Mouse (Mus musculus): ENCODE measurements around the gene Vmn1r228. TPM values are rescaled to one million over a fixed set of nuclear protein-coding genes. Genes with fewer than 3 reads are reported as not detected.

Vmn1r228 gene
- not detected in 2 replicates for total RNA-seq (2014; rRNA removed)
- polyA plus RNA-seq (2015; fragmentation: Nextera tagmentation; extraction: Ambion mirVana), result not detected in 2 replicates

DNA sequence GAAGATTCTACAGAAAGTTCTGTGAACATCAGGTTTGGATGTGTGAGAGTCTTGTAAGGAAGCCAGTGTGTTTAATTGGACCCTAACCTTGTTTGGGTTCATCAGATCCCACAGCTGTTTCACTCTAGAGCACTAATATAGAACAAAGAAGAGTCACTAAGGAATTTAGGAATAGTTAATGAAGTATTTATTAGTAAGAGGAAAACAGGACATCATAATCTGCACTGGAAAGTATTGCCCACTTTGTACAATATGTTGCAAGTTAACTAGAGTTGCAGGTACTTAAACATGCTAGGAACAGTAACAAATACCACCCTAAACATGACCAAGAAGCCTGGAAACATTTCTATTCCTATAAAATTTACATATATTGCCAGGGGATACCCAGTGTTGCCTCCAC is at the start of gene Vmn1r228:
TSS of gene Vmn1r228 (minus strand) at position 101 of the 400 bp plus-strand sequence.
- H3K4me2 ChIP-seq (ENCODE audit: low read depth, low read length), result no peak within 1 kb of the TSS
- H3K9ac ChIP-seq (replicated peaks; ENCODE audit: low read length), result no peak within 1 kb of the TSS
- ATAC-seq (no peak), DNase-seq (ENCODE audit: low spot score) (no peak)
- no peaks in the 10 kb centered on the region for H3K27me3 ChIP-seq (ENCODE audit: insufficient read depth, low read length)
- no peak within 1 kb of the TSS for H3K27ac ChIP-seq
- no peaks in the 10 kb centered on the region for H3K4me1 ChIP-seq (ENCODE audit: insufficient read depth, low read length)
- no peaks in the 10 kb centered on the region for H3K36me3 ChIP-seq (ENCODE audit: insufficient read depth, low read length)
- peaks cover 10% of the 10 kb centered on the region for H3K9me3 ChIP-seq (ENCODE audit: low read length)
- H3K4me3 ChIP-seq (ENCODE audit: low read length), result no peak within 1 kb of the TSS
- no peak for TF ChIP-seq CTCF (IDR thresholded peaks at IDR 0.05; ENCODE audit: low read depth)

DNA sequence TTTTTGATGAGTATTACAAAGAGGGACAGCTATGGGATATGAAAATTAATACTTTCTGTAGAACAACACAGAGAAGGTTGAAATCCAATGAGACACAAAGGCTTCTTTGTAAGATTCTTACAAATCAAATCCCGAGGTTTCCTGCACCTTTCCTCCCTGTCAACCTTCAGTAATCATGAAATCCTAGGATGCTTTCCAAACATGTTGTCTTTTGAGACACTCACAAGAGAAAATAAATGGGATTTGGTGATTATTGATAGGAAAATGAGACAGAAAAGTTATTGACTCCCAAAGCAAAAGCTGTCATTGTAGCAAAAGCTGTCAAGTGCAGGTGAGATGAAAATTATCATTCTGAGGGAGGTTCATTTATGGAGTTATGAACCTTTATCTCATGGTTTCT is 25.3 kb upstream of the Vmn1r228 start, which contains the start of gene Vmn1r229:
TSS of gene Vmn1r229 (plus strand) at position 301 of the 400 bp plus-strand sequence.
- H3K9ac ChIP-seq (replicated peaks; ENCODE audit: low read length), result no peak within 1 kb of the TSS
- no peak within 1 kb of the TSS for H3K4me2 ChIP-seq (ENCODE audit: low read depth, low read length)
- H3K9me3 ChIP-seq (ENCODE audit: low read length), result 0 out of 2 replicates have a peak, but pooled peaks cover 2% of the 10 kb centered on the region
- no peak within 1 kb of the TSS for H3K4me3 ChIP-seq (ENCODE audit: low read length)
- TF ChIP-seq CTCF (IDR thresholded peaks at IDR 0.05; ENCODE audit: low read depth), result no peak
- WGBS, result 46% methylated on average over 1 of the region's 1 CpGs
- no peaks in the 10 kb centered on the region for H3K36me3 ChIP-seq (ENCODE audit: insufficient read depth, low read length)
- H3K4me1 ChIP-seq (ENCODE audit: insufficient read depth, low read length), result no peaks in the 10 kb centered on the region
- no peaks in the 10 kb centered on the region for H3K27me3 ChIP-seq (ENCODE audit: insufficient read depth, low read length)
- DNase-seq (ENCODE audit: low spot score) (no peak), ATAC-seq (no peak)
- H3K27ac ChIP-seq, result no peak within 1 kb of the TSS

DNA sequence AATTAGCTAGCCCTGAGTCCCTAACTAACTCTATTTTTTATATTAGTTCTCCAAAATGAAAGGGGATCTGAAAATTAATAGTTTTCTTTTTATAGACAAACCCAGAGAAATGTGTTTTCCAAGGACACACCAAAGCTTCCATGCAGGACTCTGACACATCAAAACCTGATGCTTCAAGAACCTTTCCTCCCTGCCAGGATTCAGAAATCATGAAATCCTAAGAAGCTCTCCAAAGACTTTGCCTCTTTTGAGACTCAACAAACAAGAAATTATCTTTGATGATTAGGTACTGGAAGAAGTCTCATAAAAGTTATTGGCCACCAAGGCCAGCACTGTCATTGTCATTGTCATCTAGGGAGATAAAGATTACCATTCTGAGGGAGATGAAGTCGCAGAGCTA is 56.4 kb downstream of the Vmn1r228 start, which contains the start of gene Vmn1r227:
TSS of gene Vmn1r227 (plus strand) at position 301 of the 400 bp plus-strand sequence.
- no peak within 1 kb of the TSS for H3K9ac ChIP-seq (replicated peaks; ENCODE audit: low read length)
- no peak for TF ChIP-seq CTCF (IDR thresholded peaks at IDR 0.05; ENCODE audit: low read depth)
- DNase-seq (ENCODE audit: low spot score) (no peak), ATAC-seq (no peak)
- peaks cover 8% of the 10 kb centered on the region; the same call in 1 of the 2 replicates for H3K9me3 ChIP-seq (ENCODE audit: low read length)
- H3K4me1 ChIP-seq (ENCODE audit: insufficient read depth, low read length), result no peaks in the 10 kb centered on the region
- no peak within 1 kb of the TSS for H3K4me2 ChIP-seq (ENCODE audit: low read depth, low read length)
- H3K36me3 ChIP-seq (ENCODE audit: insufficient read depth, low read length), result no peaks in the 10 kb centered on the region
- H3K27ac ChIP-seq, result no peak within 1 kb of the TSS
- WGBS, result 33% methylated on average over 1 of the region's 1 CpGs
- no peaks in the 10 kb centered on the region for H3K27me3 ChIP-seq (ENCODE audit: insufficient read depth, low read length)
- H3K4me3 ChIP-seq (ENCODE audit: low read length), result no peak within 1 kb of the TSS

Other genes with a start within 250 kb of the Vmn1r228 start
- not detected in 2 replicates for gene Vmn2r109, start 221.4 kb downstream of the Vmn1r228 start, total RNA-seq (2014; rRNA removed)
- gene Vmn2r109, start 221.4 kb downstream of the Vmn1r228 start, polyA plus RNA-seq (2015; fragmentation: Nextera tagmentation; extraction: Ambion mirVana), result not detected in 2 replicates
- not detected in 2 replicates for gene Vmn2r110, start 189.7 kb downstream of the Vmn1r228 start, total RNA-seq (2014; rRNA removed)
- gene Vmn2r110, start 189.7 kb downstream of the Vmn1r228 start, polyA plus RNA-seq (2015; fragmentation: Nextera tagmentation; extraction: Ambion mirVana), result 0.01 TPM in 1 of 2 replicates, not detected in the other
- gene Fpr-rs3, start 161.3 kb downstream of the Vmn1r228 start, total RNA-seq (2014; rRNA removed), result not detected in 2 replicates
- gene Fpr-rs3, start 161.3 kb downstream of the Vmn1r228 start, polyA plus RNA-seq (2015; fragmentation: Nextera tagmentation; extraction: Ambion mirVana), result not detected in 2 replicates
- not detected in 2 replicates for gene Vmn1r226, start 103.3 kb downstream of the Vmn1r228 start, total RNA-seq (2014; rRNA removed)
- gene Vmn1r226, start 103.3 kb downstream of the Vmn1r228 start, polyA plus RNA-seq (2015; fragmentation: Nextera tagmentation; extraction: Ambion mirVana), result not detected in 2 replicates
- gene Vmn1r227, start 56.3 kb downstream of the Vmn1r228 start, total RNA-seq (2014; rRNA removed), result not detected in 2 replicates
- not detected in 2 replicates for gene Vmn1r227, start 56.3 kb downstream of the Vmn1r228 start, polyA plus RNA-seq (2015; fragmentation: Nextera tagmentation; extraction: Ambion mirVana)
- gene Vmn1r229, start 25.4 kb upstream of the Vmn1r228 start, total RNA-seq (2014; rRNA removed), result not detected in 2 replicates
- 0.01 TPM in 1 of 2 replicates, not detected in the other for gene Vmn1r229, start 25.4 kb upstream of the Vmn1r228 start, polyA plus RNA-seq (2015; fragmentation: Nextera tagmentation; extraction: Ambion mirVana)
- not detected in 2 replicates for gene Vmn1r230, start 54.3 kb upstream of the Vmn1r228 start, total RNA-seq (2014; rRNA removed)
- not detected in 2 replicates for gene Vmn1r230, start 54.3 kb upstream of the Vmn1r228 start, polyA plus RNA-seq (2015; fragmentation: Nextera tagmentation; extraction: Ambion mirVana)
- gene Vmn1r231, start 118.9 kb upstream of the Vmn1r228 start, total RNA-seq (2014; rRNA removed), result not detected in 2 replicates
- not detected in 2 replicates for gene Vmn1r231, start 118.9 kb upstream of the Vmn1r228 start, polyA plus RNA-seq (2015; fragmentation: Nextera tagmentation; extraction: Ambion mirVana)
- gene Vmn1r232, start 133.6 kb upstream of the Vmn1r228 start, total RNA-seq (2014; rRNA removed), result 0.99 TPM in 1 of 2 replicates, not detected in the other
- gene Vmn1r232, start 133.6 kb upstream of the Vmn1r228 start, polyA plus RNA-seq (2015; fragmentation: Nextera tagmentation; extraction: Ambion mirVana), result not detected in 2 replicates
- 758 and 823 TPM in 2 replicates for gene Ppp2r1a, start 159.2 kb upstream of the Vmn1r228 start, total RNA-seq (2014; rRNA removed)
- gene Ppp2r1a, start 159.2 kb upstream of the Vmn1r228 start, polyA plus RNA-seq (2015; fragmentation: Nextera tagmentation; extraction: Ambion mirVana), result 674 and 734 TPM in 2 replicates
- not detected in 2 replicates for gene Vmn1r233, start 210.3 kb upstream of the Vmn1r228 start, total RNA-seq (2014; rRNA removed)
- gene Vmn1r233, start 210.3 kb upstream of the Vmn1r228 start, polyA plus RNA-seq (2015; fragmentation: Nextera tagmentation; extraction: Ambion mirVana), result not detected in 2 replicates
- 8.8 and 15.6 TPM in 2 replicates for gene Zfp160, start 222.7 kb upstream of the Vmn1r228 start, total RNA-seq (2014; rRNA removed)
- gene Zfp160, start 222.7 kb upstream of the Vmn1r228 start, polyA plus RNA-seq (2015; fragmentation: Nextera tagmentation; extraction: Ambion mirVana), result 10.6 and 11.9 TPM in 2 replicates